Mouse (Mus musculus): ENCODE measurements around the gene Tspan14.

Tspan14 gene

GRCm38 (mm10) chr14:40919521-40919920, 47.1 kb downstream of the Tspan14 start:
- DNase-seq (ENCODE audit: extremely low spot score, low read depth, low spot score) = no peak

GRCm38 (mm10) chr14:40918477-40918876, 48.1 kb downstream of the Tspan14 start:
- no peak for DNase-seq (ENCODE audit: extremely low spot score, low read depth, low spot score)

GRCm38 (mm10) chr14:40917632-40918031, 49.0 kb downstream of the Tspan14 start:
- peak; percentile 87 for DNase-seq (ENCODE audit: extremely low spot score, low read depth, low spot score)

- DNase-seq (ENCODE audit: extremely low spot score, low read depth, low spot score) = no peak
Observed at GRCm38 (mm10) chr14:40916667-40917066, 49.9 kb downstream of the Tspan14 start.

- DNase-seq (ENCODE audit: extremely low spot score, low read depth, low spot score) = no peak
Observed at GRCm38 (mm10) chr14:40915838-40916237, 50.8 kb downstream of the Tspan14 start.

- no peak for DNase-seq (ENCODE audit: extremely low spot score, low read depth, low spot score)
Observed at GRCm38 (mm10) chr14:40914701-40915100, 51.9 kb downstream of the Tspan14 start.

- no peak for DNase-seq (ENCODE audit: extremely low spot score, low read depth, low spot score)
Observed at GRCm38 (mm10) chr14:40913709-40914108, 52.9 kb downstream of the Tspan14 start.

- no peak for DNase-seq (ENCODE audit: extremely low spot score, low read depth, low spot score)
Observed at GRCm38 (mm10) chr14:40911529-40911928, 55.1 kb downstream of the Tspan14 start.

GRCm38 (mm10) chr14:40908763-40909162, 57.8 kb downstream of the Tspan14 start:
- DNase-seq (ENCODE audit: extremely low spot score, low read depth, low spot score) = no peak

- DNase-seq (ENCODE audit: extremely low spot score, low read depth, low spot score) = no peak
Observed at GRCm38 (mm10) chr14:40906770-40907169, 59.8 kb downstream of the Tspan14 start.

- no peak for DNase-seq (ENCODE audit: extremely low spot score, low read depth, low spot score)
Observed at GRCm38 (mm10) chr14:40905813-40906212, 60.8 kb downstream of the Tspan14 start.

GRCm38 (mm10) chr14:40902307-40903055, 64.1 kb downstream of the Tspan14 start:
- DNase-seq (ENCODE audit: extremely low spot score, low read depth, low spot score) = no peak

- no peak for DNase-seq (ENCODE audit: extremely low spot score, low read depth, low spot score)
Observed at GRCm38 (mm10) chr14:40900267-40900666, 66.3 kb downstream of the Tspan14 start.

- no peak for DNase-seq (ENCODE audit: extremely low spot score, low read depth, low spot score)
Observed at GRCm38 (mm10) chr14:40897916-40898315, 68.7 kb downstream of the Tspan14 start.

GRCm38 (mm10) chr14:40895681-40896080, 70.9 kb downstream of the Tspan14 start:
- no peak for DNase-seq (ENCODE audit: extremely low spot score, low read depth, low spot score)

GRCm38 (mm10) chr14:40894576-40895247, 71.9 kb downstream of the Tspan14 start:
- DNase-seq (ENCODE audit: extremely low spot score, low read depth, low spot score) = no peak

- DNase-seq (ENCODE audit: extremely low spot score, low read depth, low spot score) = no peak
Observed at GRCm38 (mm10) chr14:40893884-40894283, 72.7 kb downstream of the Tspan14 start.

- no peak for DNase-seq (ENCODE audit: extremely low spot score, low read depth, low spot score)
Observed at GRCm38 (mm10) chr14:40893196-40893595, 73.4 kb downstream of the Tspan14 start, which contains the start of gene Sh2d4b. TSS of gene Sh2d4b (minus strand) at chr14:40893266.

GRCm38 (mm10) chr14:40892326-40892825, 74.2 kb downstream of the Tspan14 start:
- DNase-seq (ENCODE audit: extremely low spot score, low read depth, low spot score) = no peak

- DNase-seq (ENCODE audit: extremely low spot score, low read depth, low spot score) = no peak
Observed at GRCm38 (mm10) chr14:40891506-40891905, 75.1 kb downstream of the Tspan14 start.

GRCm38 (mm10) chr14:40889704-40890103, 76.9 kb downstream of the Tspan14 start:
- DNase-seq (ENCODE audit: extremely low spot score, low read depth, low spot score) = no peak

- no peak for DNase-seq (ENCODE audit: extremely low spot score, low read depth, low spot score)
Observed at GRCm38 (mm10) chr14:40889181-40889580, 77.4 kb downstream of the Tspan14 start.

All from hindlimb bud, embryonic 11.5 days (tissue).